Mouse (Mus musculus): ENCODE measurements around the gene Gm17349.

DNA sequence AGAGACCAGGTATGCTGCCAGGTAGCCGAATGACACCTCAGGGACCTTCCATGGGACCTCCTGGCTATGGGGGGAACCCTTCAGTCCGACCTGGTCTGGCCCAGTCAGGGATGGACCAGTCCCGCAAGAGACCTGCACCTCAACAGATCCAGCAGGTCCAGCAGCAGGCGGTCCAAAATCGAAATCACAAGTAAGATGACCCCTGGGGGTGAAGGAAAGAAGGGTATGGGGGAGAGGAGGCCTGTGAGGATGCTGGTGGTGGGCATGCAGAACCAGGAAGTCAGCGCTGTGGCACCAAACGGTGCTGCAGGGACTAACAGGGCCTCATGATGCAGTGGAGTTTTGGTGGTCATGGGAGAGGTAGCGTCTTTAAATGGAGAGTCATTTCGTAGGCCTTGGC is 2.2 kb downstream of the Gm17349 start:
- no peak for TF ChIP-seq CTCF (IDR thresholded peaks at IDR 0.05; ENCODE audit: low read depth, low read length)
- TF ChIP-seq POLR2A (IDR thresholded peaks at IDR 0.05; ENCODE audit: extremely low read depth, insufficient read depth, low read length): no peak

All from liver, adult 2 months (tissue).